Mouse (Mus musculus): ENCODE data around the gene Dnal1.
"Not testable (repeated sequence)": the region's sequence is repeated elsewhere in the genome, so short reads cannot be mapped to it uniquely, and the experiment has no call there.

The Dnal1 gene

GRCm38 (mm10) chr12:84114153-84114994 is at the start of gene Dnal1:
TSS of gene Dnal1 (plus strand) at chr12:84114366.
- peak; percentile 85 for DNase-seq

GRCm38 (mm10) chr12:84064621-84065020 is 49.5 kb upstream of the Dnal1 start:
- peak; percentile 32 for DNase-seq

DNA sequence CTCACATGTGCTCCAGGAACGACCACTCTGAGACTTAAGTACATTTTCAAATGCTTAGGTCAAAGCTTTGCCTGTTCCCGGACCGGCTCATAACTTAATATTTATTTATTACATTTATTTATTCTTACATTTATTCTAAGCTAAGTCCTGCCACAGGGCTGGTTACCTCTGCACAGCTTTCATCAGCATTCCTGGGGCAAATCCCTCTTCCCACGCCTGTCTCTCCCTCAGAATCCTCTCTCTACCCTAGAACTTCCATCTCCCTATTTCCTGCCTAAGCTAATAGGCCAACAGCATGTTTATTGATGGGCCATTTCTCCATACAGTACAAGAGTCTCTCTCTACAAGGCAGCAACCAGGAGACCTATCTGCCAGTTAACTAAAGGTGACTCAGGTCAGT is 46.4 kb upstream of the Dnal1 start:
- no peak for DNase-seq

DNA sequence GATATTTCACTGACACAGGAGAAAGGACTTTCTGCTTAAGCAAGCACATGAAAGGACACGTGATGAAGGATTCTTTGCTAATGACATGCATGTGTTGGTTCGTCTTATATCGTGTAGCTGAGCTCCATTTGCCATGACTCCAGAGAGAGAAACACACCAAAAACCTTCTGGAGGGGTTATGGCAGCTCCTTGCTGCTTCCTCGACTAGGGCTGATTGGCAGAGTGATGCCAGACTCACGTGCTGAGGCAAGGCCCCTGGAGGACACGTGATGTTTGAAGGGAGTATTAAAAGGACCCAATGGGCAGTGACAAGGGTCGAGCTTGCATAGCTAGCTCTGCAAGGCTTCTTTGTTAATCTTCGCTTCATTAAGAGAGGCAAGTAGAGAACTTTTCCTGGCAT is 45.9 kb upstream of the Dnal1 start:
- DNase-seq = no peak

GRCm38 (mm10) chr12:84068986-84069385 is 45.2 kb upstream of the Dnal1 start, which contains the start of gene Acot5:
TSS of gene Acot5 (plus strand) at chr12:84069325.
- no peak for DNase-seq

DNA sequence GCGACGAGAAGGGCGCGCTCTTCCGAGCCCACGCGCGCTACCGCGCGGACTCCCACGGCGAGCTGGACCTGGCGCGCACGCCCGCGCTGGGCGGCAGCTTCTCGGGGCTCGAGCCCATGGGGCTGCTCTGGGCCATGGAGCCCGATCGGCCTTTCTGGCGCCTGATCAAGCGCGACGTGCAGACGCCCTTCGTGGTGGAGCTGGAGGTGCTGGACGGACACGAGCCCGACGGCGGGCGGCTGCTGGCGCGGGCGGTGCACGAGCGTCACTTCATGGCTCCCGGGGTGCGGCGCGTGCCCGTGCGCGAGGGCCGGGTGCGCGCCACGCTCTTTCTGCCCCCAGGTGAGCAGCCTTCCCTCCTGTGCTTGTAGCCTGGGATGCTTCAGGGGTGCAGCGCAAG is 44.6 kb upstream of the Dnal1 start:
- peak; percentile 52 for DNase-seq

GRCm38 (mm10) chr12:84071696-84072095 is 42.5 kb upstream of the Dnal1 start:
- no peak for DNase-seq

DNA sequence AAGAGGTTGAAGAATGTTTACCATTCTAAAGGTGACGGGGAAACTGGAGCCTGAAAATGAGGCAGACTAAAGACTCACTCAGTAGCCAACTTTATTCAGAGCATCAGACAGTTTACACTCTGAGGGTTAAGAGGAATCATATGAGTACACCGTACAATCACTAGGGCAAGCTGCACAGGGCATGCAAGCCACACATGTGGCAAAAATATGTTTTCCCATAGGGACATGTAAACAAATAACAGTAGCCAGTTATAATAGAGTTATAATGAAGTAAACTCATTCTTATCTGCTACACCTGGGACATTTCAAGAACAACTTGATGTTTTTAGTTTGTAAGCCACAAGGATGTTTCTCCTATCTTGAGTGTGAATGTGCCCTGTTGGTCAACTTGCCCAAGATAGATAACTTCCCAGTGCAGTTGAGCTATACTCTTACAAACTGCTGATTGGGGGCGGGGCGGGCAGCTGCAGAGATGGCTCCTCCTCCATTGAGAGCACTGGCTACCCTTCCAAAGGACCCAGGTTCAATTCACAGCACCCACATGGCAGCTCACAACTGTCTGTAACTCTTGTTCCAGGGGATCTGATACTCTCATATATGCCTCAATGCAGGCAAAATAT is 36.7 kb upstream of the Dnal1 start:
- no peak for DNase-seq

- DNase-seq = no peak
Measured at GRCm38 (mm10) chr12:84083842-84084241, 30.3 kb upstream of the Dnal1 start.

- no peak for DNase-seq
Measured at GRCm38 (mm10) chr12:84084581-84084980, 29.6 kb upstream of the Dnal1 start.

DNA sequence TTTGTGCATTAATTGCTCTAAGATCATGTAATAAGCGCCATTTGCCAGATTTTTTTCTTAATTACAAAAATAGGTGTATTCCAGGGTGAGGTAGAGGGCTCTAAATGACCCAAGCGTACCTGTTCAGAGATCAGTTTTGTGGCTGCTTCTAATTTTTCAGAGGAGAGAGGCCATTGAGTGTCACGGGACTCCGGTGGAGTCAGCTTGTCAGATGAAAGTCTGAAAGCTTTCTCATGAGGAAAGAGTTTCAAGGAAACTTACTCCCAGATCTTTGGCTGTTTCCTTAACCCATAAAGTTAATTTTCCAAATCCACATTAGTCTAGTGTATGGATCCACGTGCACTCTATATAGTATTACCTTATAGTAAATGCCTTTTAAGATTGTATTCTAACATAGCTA is 19.5 kb upstream of the Dnal1 start:
- not testable (repeated sequence) for DNase-seq

DNA sequence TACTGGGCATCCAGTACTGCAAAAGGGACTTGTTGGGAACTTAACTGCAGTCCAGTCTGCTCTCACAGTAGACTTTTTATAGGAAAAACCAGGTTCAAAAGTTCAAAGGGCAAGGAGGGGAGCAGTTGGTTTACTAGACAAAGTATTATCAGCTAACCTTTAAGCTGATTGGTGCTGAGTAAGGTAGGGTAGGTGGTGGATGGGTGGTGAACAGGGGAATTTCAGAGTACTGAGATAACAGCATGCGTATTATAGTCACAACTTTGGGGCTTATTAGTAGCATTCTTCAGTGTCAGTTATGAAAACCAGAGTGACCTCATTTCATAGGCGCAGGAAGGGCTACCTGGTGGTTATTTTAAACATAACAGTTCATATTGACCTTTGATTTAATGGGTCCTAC is 14.6 kb upstream of the Dnal1 start:
- no peak for DNase-seq

GRCm38 (mm10) chr12:84100071-84100470 is 14.1 kb upstream of the Dnal1 start:
- DNase-seq = no peak

DNA sequence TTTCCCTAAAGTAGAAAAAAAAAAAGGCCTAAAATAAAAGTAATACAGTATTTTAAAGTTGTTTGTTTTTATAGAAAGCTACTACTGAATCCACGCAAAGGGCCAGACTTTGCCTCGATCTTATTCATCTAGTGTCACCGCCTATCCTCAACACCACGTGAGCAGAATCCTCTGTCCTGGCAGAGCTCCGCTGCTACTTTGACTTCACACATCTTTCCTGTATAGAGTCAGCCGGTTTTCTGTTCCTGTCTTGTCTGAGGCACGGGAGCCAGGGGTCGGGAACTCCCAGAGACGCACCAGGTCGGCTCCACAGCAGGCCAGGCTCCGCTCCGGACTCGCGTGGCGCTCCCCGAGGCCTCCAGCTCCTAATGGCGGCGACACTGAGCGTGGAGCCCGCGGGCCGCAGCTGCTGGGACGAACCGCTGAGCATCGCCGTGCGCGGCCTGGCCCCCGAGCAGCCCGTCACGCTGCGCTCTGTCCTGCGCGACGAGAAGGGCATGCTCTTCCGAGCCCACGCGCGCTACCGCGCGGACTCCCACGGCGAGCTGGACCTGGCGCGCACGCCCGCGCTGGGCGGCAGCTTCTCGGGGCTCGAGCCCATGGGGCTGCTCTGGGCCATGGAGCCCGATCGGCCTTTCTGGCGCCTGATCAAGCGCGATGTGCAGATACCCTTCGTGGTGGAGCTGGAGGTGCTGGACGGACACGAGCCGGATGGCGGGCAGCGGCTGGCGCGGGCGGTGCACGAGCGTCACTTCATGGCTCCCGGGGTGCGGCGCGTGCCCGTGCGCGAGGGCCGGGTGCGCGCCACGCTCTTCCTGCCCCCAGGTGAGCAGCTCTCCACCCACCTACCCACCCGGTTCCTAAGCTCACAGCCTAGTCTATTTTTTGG is 13.3 kb upstream of the Dnal1 start, which contains the start of gene Acot6:
Gene Acot6 (plus strand): TSS at position 51 of the 889 bp plus-strand sequence.
- peak; percentile 30 for DNase-seq

DNA sequence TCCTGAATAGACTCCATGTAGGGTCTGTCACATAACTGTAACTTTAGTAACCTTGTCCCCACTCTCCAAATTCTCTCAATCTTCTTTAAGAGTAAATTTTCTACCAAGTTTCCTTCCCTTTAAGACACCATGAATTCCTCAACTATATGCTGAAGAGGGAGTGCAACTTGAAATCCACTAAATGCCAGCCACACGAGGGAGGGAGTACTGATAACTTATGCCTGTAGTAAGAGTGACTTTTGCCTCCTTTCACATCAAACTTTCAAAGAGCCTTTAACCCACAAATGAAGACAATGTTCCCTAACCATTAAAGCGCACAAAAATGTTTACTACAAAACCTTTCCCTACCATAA is 12.7 kb upstream of the Dnal1 start:
- no peak for DNase-seq

GRCm38 (mm10) chr12:84107012-84107411 is 7.2 kb upstream of the Dnal1 start:
- no peak for DNase-seq

- no peak for DNase-seq
Measured at GRCm38 (mm10) chr12:84107692-84108091, 6.5 kb upstream of the Dnal1 start.

DNA sequence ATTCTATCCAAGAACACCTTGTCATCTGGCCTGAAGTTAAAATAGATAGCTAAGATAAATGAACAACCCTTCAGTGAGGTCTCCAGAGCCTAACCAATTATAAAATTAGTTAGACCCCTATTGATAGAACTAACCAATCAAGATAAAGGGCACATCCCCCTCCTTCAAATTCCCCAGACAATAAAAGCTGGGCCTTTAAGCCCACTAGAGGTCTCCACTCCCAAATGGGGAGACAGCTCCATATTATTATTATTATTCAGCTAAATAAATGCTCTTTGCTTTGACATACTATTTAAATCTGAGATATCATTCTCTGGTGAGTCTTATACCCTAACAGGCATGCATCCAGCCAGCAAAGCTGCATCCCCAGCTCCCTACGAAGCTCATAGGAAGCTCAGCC is 4.2 kb upstream of the Dnal1 start:
- no peak for DNase-seq

DNA sequence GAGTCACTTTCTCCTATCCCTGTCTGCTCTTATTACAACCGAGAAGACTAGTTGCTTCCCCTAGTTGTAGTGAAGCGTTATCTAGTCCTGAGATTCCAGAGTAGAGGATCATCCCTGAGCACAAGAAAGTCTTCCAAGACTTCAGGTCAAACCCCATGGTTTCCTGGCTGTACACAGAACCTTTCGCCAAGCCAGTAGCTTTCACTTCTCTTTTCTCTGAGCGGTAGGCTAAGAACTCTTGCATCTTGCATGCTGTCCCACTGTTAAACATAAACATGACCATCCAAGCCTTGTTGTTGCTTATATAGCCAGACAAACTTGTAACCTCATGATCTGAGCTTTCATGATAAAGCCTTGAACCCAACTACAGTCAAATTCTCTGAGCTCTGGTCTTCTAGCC is 3.4 kb upstream of the Dnal1 start:
- DNase-seq = no peak

GRCm38 (mm10) chr12:84113676-84114075 is 490 bp upstream of the Dnal1 start:
- no peak for DNase-seq

- no peak for DNase-seq
Measured at GRCm38 (mm10) chr12:84119584-84119983, 5.4 kb downstream of the Dnal1 start.

- no peak for DNase-seq
Measured at GRCm38 (mm10) chr12:84125892-84126291, 11.7 kb downstream of the Dnal1 start.

GRCm38 (mm10) chr12:84126899-84127298 is 12.7 kb downstream of the Dnal1 start:
- no peak for DNase-seq

Data from kidney, adult 11 months (tissue).